Mouse (Mus musculus): ENCODE measurements around the gene Fkbp1a. TPM values are rescaled to one million over a fixed set of nuclear protein-coding genes. Genes with fewer than 3 reads are reported as not detected.

Fkbp1a gene
- polyA plus RNA-seq (2012; rRNA removed), result 157 and 242 TPM in 2 replicates

- DNase-seq (ENCODE audit: low spot score), result peak; percentile 95
Observed at GRCm38 (mm10) chr2:151542323-151543062, at the start of gene Fkbp1a. Gene Fkbp1a, plus strand, starts transcription at chr2:151542483.

- DNase-seq (ENCODE audit: low spot score), result peak; percentile 97
Observed at GRCm38 (mm10) chr2:151494035-151494803, 48.1 kb upstream of the Fkbp1a start, which contains the start of gene Nsfl1c. Gene Nsfl1c, plus strand, starts transcription at chr2:151494182.

GRCm38 (mm10) chr2:151498358-151498757 is 43.9 kb upstream of the Fkbp1a start:
- DNase-seq (ENCODE audit: low spot score), result no peak

- DNase-seq (ENCODE audit: low spot score), result no peak
Observed at GRCm38 (mm10) chr2:151500442-151501007, 41.8 kb upstream of the Fkbp1a start.

GRCm38 (mm10) chr2:151504226-151504625 is 38.1 kb upstream of the Fkbp1a start:
- no peak for DNase-seq (ENCODE audit: low spot score)

GRCm38 (mm10) chr2:151512199-151512598 is 30.1 kb upstream of the Fkbp1a start:
- no peak for DNase-seq (ENCODE audit: low spot score)

- no peak for DNase-seq (ENCODE audit: low spot score)
Observed at GRCm38 (mm10) chr2:151513525-151514285, 28.6 kb upstream of the Fkbp1a start.

GRCm38 (mm10) chr2:151519000-151519399 is 23.3 kb upstream of the Fkbp1a start:
- DNase-seq (ENCODE audit: low spot score), result no peak

- no peak for DNase-seq (ENCODE audit: low spot score)
Observed at GRCm38 (mm10) chr2:151524324-151525041, 17.8 kb upstream of the Fkbp1a start.

GRCm38 (mm10) chr2:151525520-151525919 is 16.8 kb upstream of the Fkbp1a start:
- no peak for DNase-seq (ENCODE audit: low spot score)

GRCm38 (mm10) chr2:151528066-151528465 is 14.2 kb upstream of the Fkbp1a start:
- no peak for DNase-seq (ENCODE audit: low spot score)

GRCm38 (mm10) chr2:151529169-151529568 is 13.1 kb upstream of the Fkbp1a start:
- DNase-seq (ENCODE audit: low spot score), result no peak

GRCm38 (mm10) chr2:151530378-151531230 is 11.7 kb upstream of the Fkbp1a start:
- no peak for DNase-seq (ENCODE audit: low spot score)

GRCm38 (mm10) chr2:151533632-151534031 is 8.7 kb upstream of the Fkbp1a start:
- DNase-seq (ENCODE audit: low spot score), result no peak

GRCm38 (mm10) chr2:151535961-151536617 is 6.2 kb upstream of the Fkbp1a start:
- no peak for DNase-seq (ENCODE audit: low spot score)

- no peak for DNase-seq (ENCODE audit: low spot score)
Observed at GRCm38 (mm10) chr2:151536618-151536974, 5.7 kb upstream of the Fkbp1a start.

- DNase-seq (ENCODE audit: low spot score), result no peak
Observed at GRCm38 (mm10) chr2:151538646-151539045, 3.6 kb upstream of the Fkbp1a start.

- DNase-seq (ENCODE audit: low spot score), result no peak
Observed at GRCm38 (mm10) chr2:151543063-151543895, 996 bp downstream of the Fkbp1a start.

- DNase-seq (ENCODE audit: low spot score), result no peak
Observed at GRCm38 (mm10) chr2:151544673-151545072, 2.4 kb downstream of the Fkbp1a start.

Measured in urinary bladder, adult 2 months (tissue).